Mouse (Mus musculus) cerebellum, adult 2 months (tissue): ENCODE data around the gene Glipr2. TPM values are rescaled to one million over a fixed set of nuclear protein-coding genes. Genes with fewer than 3 reads are reported as not detected.

Experiments used
- DNase-seq, 2 experiments: peaks; one replicate each; pipeline ENCODE4 v3.0.0; 2021
- H3K27ac ChIP-seq: fragments of 200-500 bp; 2 replicates; pipeline ENCODE4 v1.5.1; 2012; ENCODE audit warnings: low read length, control low read depth, inconsistent platforms; ENCODE audit not compliant: insufficient read depth
- H3K27me3 ChIP-seq: fragments of 200-500 bp; 2 replicates; pipeline ENCODE4 v1.6.1; 2012; ENCODE audit warnings: inconsistent platforms, mild to moderate bottlenecking, low read length, moderate library complexity; ENCODE audit not compliant: control insufficient read depth, insufficient read depth
- H3K4me1 ChIP-seq: fragments of 200-500 bp; 2 replicates; pipeline ENCODE4 v1.6.1; 2011; ENCODE audit warnings: low read length; ENCODE audit not compliant: control insufficient read depth, insufficient read depth
- H3K4me3 ChIP-seq: fragments of 200-500 bp; replicated peaks from 2 replicates; pipeline ENCODE3; 2011; ENCODE audit warnings: mild to moderate bottlenecking, low read depth, low read length, control low read depth; ENCODE audit not compliant: insufficient read depth
- CTCF ChIP-seq: fragments of 200-500 bp; IDR thresholded peaks from 2 replicates; pipeline ENCODE4 v1.5.1; 2011; ENCODE audit warnings: low read depth, mild to moderate bottlenecking, control low read depth, low read length, moderate library complexity, borderline replicate concordance; ENCODE audit not compliant: insufficient read depth
- POLR2A ChIP-seq: fragments of 200-500 bp; IDR thresholded peaks from 2 replicates; pipeline ENCODE4 v1.6.1; 2011; ENCODE audit warnings: low read length, control low read depth, borderline replicate concordance; ENCODE audit not compliant: insufficient read depth
- WGBS: fragments of 180-500 bp; shearing (Covaris S2); methylation state at CpG from one replicate; pipeline ENCODE4 v1.1.7; 2018; 5-methylcytosine and 5-hydroxymethylcytosine counted together
- polyA plus RNA-seq: library from polyadenylated mRNA; depleted of rRNA; stranded (reverse); fragments of >200 nt; gene quantifications from 2 replicates; pipeline ENCODE4 v1.2.3, GENCODE M21; 2012; rRNA removed

Glipr2 gene
- polyA plus RNA-seq, 1 experiment = 6.8 TPM

DNA sequence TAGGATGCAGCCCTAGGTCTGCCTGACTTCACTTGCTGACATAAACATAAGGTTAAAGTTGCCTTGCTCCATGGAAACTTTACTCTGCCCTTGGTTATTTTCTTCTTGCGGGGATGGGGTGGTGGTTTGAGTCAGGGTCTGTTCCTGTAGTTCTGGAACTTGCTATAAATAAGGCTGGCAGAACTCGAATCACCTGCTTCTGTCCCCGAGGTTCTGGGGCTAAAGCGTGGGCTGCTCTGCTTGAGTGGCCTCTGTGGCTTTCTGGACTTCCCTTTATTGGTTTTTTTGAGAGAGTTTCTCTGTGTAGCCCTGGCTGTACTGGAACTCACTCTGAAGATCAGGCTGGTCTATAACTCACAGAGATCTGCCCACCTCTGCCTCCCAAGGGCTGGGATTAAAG is 58.9 kb downstream of the Glipr2 start:
- no peak for DNase-seq
- no peak for TF ChIP-seq POLR2A
- no peak for TF ChIP-seq CTCF
- H3K4me1 ChIP-seq = peaks cover 3% of the 10 kb centered on the region
- no peak overlapping the region for H3K4me3 ChIP-seq
- WGBS = 87% methylated on average over 4 of the region's 4 CpGs
- no peaks in the 10 kb centered on the region for H3K27me3 ChIP-seq
- no peak overlapping the region for H3K27ac ChIP-seq

DNA sequence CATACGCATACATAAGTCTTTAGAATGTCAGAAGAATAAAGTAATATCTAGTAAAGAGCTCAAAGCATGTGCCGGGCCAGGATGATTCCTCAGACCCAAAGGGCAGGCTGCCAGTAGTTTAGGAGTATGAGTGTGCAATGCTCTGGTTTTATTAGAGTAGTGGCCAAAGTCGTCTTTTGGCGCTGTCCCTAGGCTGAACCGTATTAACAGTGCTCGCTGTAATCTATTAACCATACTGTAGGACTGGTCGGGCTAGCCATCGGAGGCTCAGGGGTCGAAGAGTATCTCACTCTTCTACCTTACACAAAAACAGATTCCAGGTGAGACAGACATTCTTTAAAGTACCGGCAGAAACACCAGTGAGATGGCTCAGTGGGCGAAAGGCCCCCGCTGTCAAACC is 59.6 kb downstream of the Glipr2 start:
- 79% methylated on average over 12 of the region's 12 CpGs for WGBS
- no peak for DNase-seq

DNA sequence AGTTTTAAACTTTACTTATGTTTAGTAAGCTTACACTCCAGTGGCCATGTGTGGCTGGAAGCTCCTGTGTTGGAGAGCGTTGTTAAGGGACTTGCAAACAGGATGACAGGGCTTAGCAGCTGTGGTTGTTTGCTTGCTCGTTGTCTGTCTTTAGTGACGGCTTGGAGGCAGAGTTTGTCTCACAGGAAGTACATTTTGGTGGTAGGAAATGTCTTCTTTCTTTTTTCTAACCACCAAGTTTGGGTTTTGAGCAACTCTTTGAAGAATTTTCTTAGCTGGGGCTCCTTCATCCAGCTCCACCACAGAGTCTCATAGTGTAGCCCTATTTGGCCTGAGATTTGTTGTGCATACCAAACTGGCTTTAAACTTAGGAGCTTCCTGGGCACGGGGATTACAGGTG is 65.1 kb downstream of the Glipr2 start:
- Histone ChIP-seq H3K4me3 (no peak overlapping the region), H3K4me1 (no peaks in the 10 kb centered on the region), H3K27ac (no peak overlapping the region), H3K27me3 (no peaks in the 10 kb centered on the region)
- no peak for TF ChIP-seq CTCF
- no peak for TF ChIP-seq POLR2A
- no peak for DNase-seq
- 88% methylated on average over 4 of the region's 4 CpGs for WGBS

More for the DNA sequence above, 59.6 kb downstream of the Glipr2 start:
- TF ChIP-seq POLR2A (no peak), CTCF (no peak)
- Histone ChIP-seq H3K4me3 (no peak overlapping the region), H3K27ac (no peak overlapping the region), H3K4me1 (peaks cover 3% of the 10 kb centered on the region), H3K27me3 (no peaks in the 10 kb centered on the region)

DNA sequence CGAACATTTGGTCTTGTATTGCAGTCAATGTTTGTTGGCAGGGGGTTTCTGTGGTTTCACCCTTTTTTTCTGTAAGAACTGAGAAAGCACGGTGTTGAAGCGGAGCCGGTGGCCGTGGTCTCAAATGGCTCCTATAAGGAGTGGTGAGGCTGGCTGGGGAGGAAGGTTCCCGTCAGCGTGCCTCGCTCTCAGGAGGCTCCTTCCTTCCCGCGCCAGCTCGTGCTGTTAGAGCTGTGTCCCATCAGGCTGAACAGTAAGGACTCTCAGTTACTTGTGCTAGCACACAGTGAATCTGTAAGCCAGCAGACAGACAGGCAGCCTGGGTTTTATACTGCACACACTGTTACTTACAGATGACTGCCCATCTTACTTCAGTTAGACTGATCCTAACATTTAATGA is 65.6 kb downstream of the Glipr2 start:
- no peak for DNase-seq
- H3K4me3 ChIP-seq = no peak overlapping the region
- no peak for TF ChIP-seq CTCF
- no peak for TF ChIP-seq POLR2A
- WGBS = 84% methylated on average over 11 of the region's 11 CpGs
- H3K4me1 ChIP-seq = no peaks in the 10 kb centered on the region
- H3K27ac ChIP-seq = no peak overlapping the region
- H3K27me3 ChIP-seq = no peaks in the 10 kb centered on the region

- Histone ChIP-seq H3K27ac (no peak overlapping the region), H3K27me3 (no peaks in the 10 kb centered on the region), H3K4me1 (no peaks in the 10 kb centered on the region), H3K4me3 (no peak overlapping the region)
- WGBS = 95% methylated on average over 9 of the region's 9 CpGs
- no peak for TF ChIP-seq POLR2A
- no peak for TF ChIP-seq CTCF
- peak in 1 of 2 experiments; percentile 8 for DNase-seq
These were observed 66.5 kb downstream of the Glipr2 start for GRCm38 (mm10) chr4:44023681-44024080.

- no peaks in the 10 kb centered on the region; the same call in 1 of the 2 replicates for H3K4me1 ChIP-seq
- no peaks in the 10 kb centered on the region for H3K27me3 ChIP-seq
- DNase-seq = peak in 1 of 2 experiments; percentile 3
- no peak overlapping the region for H3K4me3 ChIP-seq
- 94% methylated on average over 6 of the region's 6 CpGs for WGBS
- TF ChIP-seq POLR2A (no peak), CTCF (no peak)
- no peak overlapping the region for H3K27ac ChIP-seq
These were observed 67.0 kb downstream of the Glipr2 start for GRCm38 (mm10) chr4:44024241-44024640.

- no peak overlapping the region for H3K4me3 ChIP-seq
- H3K27me3 ChIP-seq = no peaks in the 10 kb centered on the region
- no peak overlapping the region for H3K27ac ChIP-seq
- DNase-seq = no peak
- TF ChIP-seq POLR2A = no peak
- TF ChIP-seq CTCF = no peak
- peaks cover 3% of the 10 kb centered on the region for H3K4me1 ChIP-seq
- WGBS = 92% methylated on average over 6 of the region's 6 CpGs
These were observed 68.4 kb downstream of the Glipr2 start for GRCm38 (mm10) chr4:44025570-44025969.

Other genes starting within 250 kb of the Glipr2 start
- gene Olfr71, start 247.1 kb upstream of the Glipr2 start, polyA plus RNA-seq = not detected in 2 replicates
- 1.6 and 1.9 TPM in 2 replicates for gene Hrct1, start 230.2 kb upstream of the Glipr2 start, polyA plus RNA-seq
- 0.76 and 0.88 TPM in 2 replicates for gene Spaar, start 227.4 kb upstream of the Glipr2 start, polyA plus RNA-seq
- not detected in 2 replicates for gene Olfr159, start 186.4 kb upstream of the Glipr2 start, polyA plus RNA-seq
- not detected in 2 replicates for gene Olfr156, start 133.5 kb upstream of the Glipr2 start, polyA plus RNA-seq
- not detected in 2 replicates for gene Olfr157, start 117.2 kb upstream of the Glipr2 start, polyA plus RNA-seq
- not detected in 2 replicates for gene Olfr155, start 105.8 kb upstream of the Glipr2 start, polyA plus RNA-seq
- gene Reck, start 81.9 kb upstream of the Glipr2 start, polyA plus RNA-seq = 8.3 and 9.8 TPM in 2 replicates
- gene Ccin, start 26.1 kb downstream of the Glipr2 start, polyA plus RNA-seq = not detected in 2 replicates
- 459 and 486 TPM in 2 replicates for gene Clta, start 47.1 kb downstream of the Glipr2 start, polyA plus RNA-seq
- gene Gne, start 126.8 kb downstream of the Glipr2 start, polyA plus RNA-seq = 21.7 and 23.3 TPM in 2 replicates